Mouse (Mus musculus): ENCODE data around the gene Hspa12b. TPM values are rescaled to one million over a fixed set of nuclear protein-coding genes. Genes with fewer than 3 reads are reported as not detected.
A peak's percentile ranks its signal among the peaks of the same experiment; 100 is the strongest.

Hspa12b gene
- 22.2 and 23.7 TPM in 2 replicates for polyA plus RNA-seq (2015; fragmentation: Nextera tagmentation; extraction: Ambion mirVana)

DNA sequence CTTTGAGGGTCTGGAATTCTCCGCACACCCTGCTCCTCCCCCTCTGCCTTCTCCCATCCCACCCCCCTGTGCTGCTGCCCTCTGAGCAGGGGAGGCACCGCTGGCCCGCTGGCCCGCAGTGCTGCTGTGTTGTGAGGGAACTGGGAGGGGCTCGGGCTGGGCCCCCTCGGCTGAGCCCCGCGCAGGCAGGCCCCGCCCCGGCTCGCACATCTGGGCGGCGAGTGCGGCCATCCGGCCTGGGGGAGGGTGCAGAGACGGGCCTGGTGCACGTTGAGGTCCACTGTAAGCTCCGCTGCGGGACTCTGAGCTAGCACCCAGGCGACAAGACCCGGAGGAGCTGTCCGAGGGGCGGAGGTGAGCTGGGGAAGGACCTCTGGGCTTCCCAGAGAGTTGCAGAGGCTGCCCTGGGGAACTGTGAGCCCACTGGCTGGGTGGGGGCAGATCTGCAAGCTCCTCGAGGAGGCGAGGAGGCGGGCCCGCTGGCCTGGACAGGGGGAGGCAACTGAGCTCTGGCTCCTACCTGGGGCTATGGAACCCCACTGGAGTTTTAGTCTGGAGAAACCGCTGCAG is at the start of gene Hspa12b:
Hspa12b (plus strand) TSS at position 120 of the 570 bp plus-strand sequence.
- H3K4me2 ChIP-seq (replicated peaks; ENCODE audit: low read depth, low read length), result peak within 1 kb of the TSS; percentile 60
- H3K4me1 ChIP-seq (ENCODE audit: insufficient read depth, low read length), result peaks cover 34% of the 10 kb centered on the region
- ATAC-seq (ENCODE audit: low FRiP score, low TSS enrichment), result peak; percentile 95
- no peaks in the 10 kb centered on the region for H3K27me3 ChIP-seq (ENCODE audit: insufficient read depth, low read length)
- H3K27ac ChIP-seq (ENCODE audit: low read length), result peak within 1 kb of the TSS; percentile 48
- peak within 1 kb of the TSS; percentile 58 for H3K4me3 ChIP-seq (ENCODE audit: low read length)
- H3K36me3 ChIP-seq (ENCODE audit: insufficient read depth, low read length), result no peaks in the 10 kb centered on the region
- no peaks in the 10 kb centered on the region for H3K9me3 ChIP-seq (ENCODE audit: low read length)
- H3K9ac ChIP-seq (replicated peaks; ENCODE audit: low read length), result peak within 1 kb of the TSS; percentile 73
- WGBS, result 0% methylated on average over 27 of the region's 28 CpGs

GRCm38 (mm10) chr2:131080507-131080906 is 46.6 kb upstream of the Hspa12b start:
- H3K4me1 ChIP-seq (ENCODE audit: insufficient read depth, low read length), result no peaks in the 10 kb centered on the region
- H3K9me3 ChIP-seq (ENCODE audit: low read length), result no peaks in the 10 kb centered on the region
- no peak for ATAC-seq (ENCODE audit: low FRiP score, low TSS enrichment)
- H3K27ac ChIP-seq (ENCODE audit: low read length), result no peak overlapping the region
- no peak overlapping the region for H3K9ac ChIP-seq (replicated peaks; ENCODE audit: low read length)
- no peak overlapping the region for H3K4me2 ChIP-seq (replicated peaks; ENCODE audit: low read depth, low read length)
- WGBS, result 65% methylated on average over 5 of the region's 5 CpGs
- H3K4me3 ChIP-seq (ENCODE audit: low read length), result no peak overlapping the region
- H3K36me3 ChIP-seq (ENCODE audit: insufficient read depth, low read length), result no peaks in the 10 kb centered on the region
- H3K27me3 ChIP-seq (ENCODE audit: insufficient read depth, low read length), result no peaks in the 10 kb centered on the region

DNA sequence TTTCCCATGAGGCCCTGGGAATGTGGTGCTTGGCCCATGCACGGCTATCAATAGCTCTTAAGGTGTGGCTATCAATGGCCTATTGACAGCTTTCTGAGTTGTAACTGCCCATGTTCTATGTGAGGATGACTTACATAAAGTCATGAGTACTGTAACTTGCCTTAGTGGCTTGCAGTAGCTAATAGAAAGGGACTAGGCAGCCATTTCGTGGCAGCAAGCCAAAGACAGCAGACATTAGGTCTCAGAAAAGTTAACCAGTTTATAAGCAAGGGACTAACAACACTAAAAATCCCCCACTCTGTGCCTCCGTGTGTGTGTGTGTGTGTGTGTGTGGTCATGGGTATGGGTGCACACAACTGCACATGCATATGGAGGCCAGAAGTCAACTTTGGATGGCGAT is 42.9 kb upstream of the Hspa12b start:
- Histone ChIP-seq H3K4me3 (ENCODE audit: low read length) (no peak overlapping the region), H3K27ac (ENCODE audit: low read length) (no peak overlapping the region), H3K4me2 (replicated peaks; ENCODE audit: low read depth, low read length) (no peak overlapping the region), H3K27me3 (ENCODE audit: insufficient read depth, low read length) (no peaks in the 10 kb centered on the region), H3K4me1 (ENCODE audit: insufficient read depth, low read length) (0 out of 2 replicates have a peak, but pooled peaks cover 6% of the 10 kb centered on the region), H3K36me3 (ENCODE audit: insufficient read depth, low read length) (no peaks in the 10 kb centered on the region), H3K9me3 (ENCODE audit: low read length) (no peaks in the 10 kb centered on the region), H3K9ac (replicated peaks; ENCODE audit: low read length) (no peak overlapping the region)
- WGBS, result 85% methylated on average over 4 of the region's 4 CpGs
- ATAC-seq (ENCODE audit: low FRiP score, low TSS enrichment), result no peak

GRCm38 (mm10) chr2:131086667-131087390 is 40.3 kb upstream of the Hspa12b start, which contains the start of gene Siglec1:
Gene Siglec1 (minus strand): TSS chr2:131086765.
- WGBS, result 79% methylated on average over 11 of the region's 11 CpGs
- Histone ChIP-seq H3K4me2 (replicated peaks; ENCODE audit: low read depth, low read length) (no peak within 1 kb of the TSS), H3K9me3 (ENCODE audit: low read length) (no peaks in the 10 kb centered on the region), H3K4me3 (ENCODE audit: low read length) (no peak within 1 kb of the TSS), H3K27ac (ENCODE audit: low read length) (0 out of 2 replicates have a peak within 1 kb of the TSS, but pooled peaks have one; percentile 7), H3K9ac (replicated peaks; ENCODE audit: low read length) (no peak within 1 kb of the TSS), H3K36me3 (ENCODE audit: insufficient read depth, low read length) (no peaks in the 10 kb centered on the region), H3K27me3 (ENCODE audit: insufficient read depth, low read length) (no peaks in the 10 kb centered on the region), H3K4me1 (ENCODE audit: insufficient read depth, low read length) (0 out of 2 replicates have a peak, but pooled peaks cover 6% of the 10 kb centered on the region)
- no peak for ATAC-seq (ENCODE audit: low FRiP score, low TSS enrichment)

DNA sequence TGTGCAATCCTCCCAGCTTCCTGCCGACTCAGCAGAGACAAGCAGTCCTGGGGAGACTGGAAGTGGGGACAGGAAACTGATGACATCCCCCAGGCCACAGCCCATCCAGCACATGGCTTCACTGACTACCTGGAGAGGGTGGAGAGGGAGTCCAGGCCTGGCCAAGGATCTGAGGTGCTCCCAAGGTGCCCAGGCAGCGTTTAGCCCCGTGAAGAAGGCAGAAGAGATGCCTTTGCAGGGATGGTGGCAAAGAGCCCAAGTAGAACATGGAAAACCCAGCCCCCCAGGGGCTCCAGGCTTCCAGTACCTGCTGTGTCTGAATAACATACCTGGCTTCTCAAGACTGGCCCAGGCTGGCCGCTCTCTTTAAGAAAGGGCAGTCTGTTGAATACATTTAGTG is 38.5 kb upstream of the Hspa12b start:
- H3K36me3 ChIP-seq (ENCODE audit: insufficient read depth, low read length), result no peaks in the 10 kb centered on the region
- 0 out of 2 replicates have a peak, but pooled peaks cover 6% of the 10 kb centered on the region for H3K4me1 ChIP-seq (ENCODE audit: insufficient read depth, low read length)
- no peaks in the 10 kb centered on the region for H3K9me3 ChIP-seq (ENCODE audit: low read length)
- H3K9ac ChIP-seq (replicated peaks; ENCODE audit: low read length), result no peak overlapping the region
- no peak overlapping the region for H3K4me2 ChIP-seq (replicated peaks; ENCODE audit: low read depth, low read length)
- WGBS, result 79% methylated on average over 4 of the region's 4 CpGs
- ATAC-seq (ENCODE audit: low FRiP score, low TSS enrichment), result no peak
- no peak overlapping the region for H3K4me3 ChIP-seq (ENCODE audit: low read length)
- H3K27ac ChIP-seq (ENCODE audit: low read length), result no peak overlapping the region
- no peaks in the 10 kb centered on the region for H3K27me3 ChIP-seq (ENCODE audit: insufficient read depth, low read length)

DNA sequence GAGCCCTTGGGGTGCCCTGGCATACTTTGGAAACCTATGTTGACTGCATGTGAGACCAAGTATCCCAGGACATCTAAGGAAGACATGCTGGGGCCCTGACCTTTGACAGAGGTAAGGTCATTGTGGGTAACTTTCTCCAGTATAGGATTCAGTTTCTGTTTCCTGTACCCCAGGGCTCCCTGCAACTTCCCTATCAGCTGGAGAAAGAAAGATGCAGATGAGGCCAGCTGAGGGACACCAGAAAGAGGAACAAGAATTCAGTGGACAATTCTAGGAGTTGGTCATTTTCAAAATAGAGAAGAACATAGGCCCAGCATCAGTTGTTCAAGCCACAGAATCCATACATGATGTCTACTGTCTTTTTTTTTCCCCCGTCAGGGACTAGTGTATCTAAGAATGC is 37.4 kb upstream of the Hspa12b start:
- no peaks in the 10 kb centered on the region for H3K36me3 ChIP-seq (ENCODE audit: insufficient read depth, low read length)
- H3K4me2 ChIP-seq (replicated peaks; ENCODE audit: low read depth, low read length), result no peak overlapping the region
- H3K4me3 ChIP-seq (ENCODE audit: low read length), result no peak overlapping the region
- no peak overlapping the region for H3K9ac ChIP-seq (replicated peaks; ENCODE audit: low read length)
- ATAC-seq (ENCODE audit: low FRiP score, low TSS enrichment), result no peak
- WGBS, result 84% methylated on average over 1 of the region's 1 CpGs
- H3K27ac ChIP-seq (ENCODE audit: low read length), result no peak overlapping the region
- no peaks in the 10 kb centered on the region for H3K9me3 ChIP-seq (ENCODE audit: low read length)
- no peaks in the 10 kb centered on the region for H3K27me3 ChIP-seq (ENCODE audit: insufficient read depth, low read length)
- 0 out of 2 replicates have a peak, but pooled peaks cover 6% of the 10 kb centered on the region for H3K4me1 ChIP-seq (ENCODE audit: insufficient read depth, low read length)

DNA sequence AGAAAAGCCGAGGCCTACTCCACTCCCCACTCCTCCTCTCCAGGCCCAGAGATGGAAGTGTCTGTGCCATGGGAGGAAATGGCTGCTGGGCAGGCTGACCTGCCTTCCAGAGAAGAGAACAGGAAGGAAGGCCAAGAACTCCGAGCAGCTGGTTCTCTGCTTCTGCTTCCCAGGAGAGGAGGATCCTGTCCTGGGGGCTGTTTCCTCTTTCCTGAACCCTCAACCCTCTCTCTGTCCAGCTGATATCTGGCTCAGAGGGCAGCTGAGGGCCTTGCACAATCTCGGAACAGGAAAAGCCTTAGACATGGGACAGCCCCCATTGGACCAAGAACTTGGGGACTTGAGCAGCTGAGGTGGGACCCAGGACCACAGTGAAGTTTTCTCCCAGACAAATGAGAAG is 36.2 kb upstream of the Hspa12b start:
- Histone ChIP-seq H3K27me3 (ENCODE audit: insufficient read depth, low read length) (no peaks in the 10 kb centered on the region), H3K4me1 (ENCODE audit: insufficient read depth, low read length) (peaks cover 9% of the 10 kb centered on the region), H3K4me2 (replicated peaks; ENCODE audit: low read depth, low read length) (no peak overlapping the region), H3K27ac (ENCODE audit: low read length) (no peak overlapping the region), H3K9me3 (ENCODE audit: low read length) (no peaks in the 10 kb centered on the region), H3K36me3 (ENCODE audit: insufficient read depth, low read length) (no peaks in the 10 kb centered on the region), H3K9ac (replicated peaks; ENCODE audit: low read length) (no peak overlapping the region), H3K4me3 (ENCODE audit: low read length) (no peak overlapping the region)
- 53% methylated on average over 3 of the region's 3 CpGs for WGBS
- ATAC-seq (ENCODE audit: low FRiP score, low TSS enrichment), result no peak

GRCm38 (mm10) chr2:131093577-131093976 is 33.5 kb upstream of the Hspa12b start:
- ATAC-seq (ENCODE audit: low FRiP score, low TSS enrichment), result no peak
- 83% methylated on average over 5 of the region's 5 CpGs for WGBS
- Histone ChIP-seq H3K4me2 (replicated peaks; ENCODE audit: low read depth, low read length) (no peak overlapping the region), H3K36me3 (ENCODE audit: insufficient read depth, low read length) (no peaks in the 10 kb centered on the region), H3K27me3 (ENCODE audit: insufficient read depth, low read length) (no peaks in the 10 kb centered on the region), H3K9me3 (ENCODE audit: low read length) (no peaks in the 10 kb centered on the region), H3K4me3 (ENCODE audit: low read length) (no peak overlapping the region), H3K9ac (replicated peaks; ENCODE audit: low read length) (no peak overlapping the region), H3K4me1 (ENCODE audit: insufficient read depth, low read length) (peaks cover 21% of the 10 kb centered on the region), H3K27ac (ENCODE audit: low read length) (no peak overlapping the region)

- Histone ChIP-seq H3K27me3 (ENCODE audit: insufficient read depth, low read length) (no peaks in the 10 kb centered on the region), H3K4me2 (replicated peaks; ENCODE audit: low read depth, low read length) (no peak overlapping the region), H3K9ac (replicated peaks; ENCODE audit: low read length) (no peak overlapping the region), H3K27ac (ENCODE audit: low read length) (no peak overlapping the region), H3K36me3 (ENCODE audit: insufficient read depth, low read length) (no peaks in the 10 kb centered on the region), H3K4me1 (ENCODE audit: insufficient read depth, low read length) (peaks cover 21% of the 10 kb centered on the region), H3K9me3 (ENCODE audit: low read length) (no peaks in the 10 kb centered on the region), H3K4me3 (ENCODE audit: low read length) (no peak overlapping the region)
- 0% methylated on average over 1 of the region's 1 CpGs for WGBS
- ATAC-seq (ENCODE audit: low FRiP score, low TSS enrichment), result no peak
These were observed 32.3 kb upstream of the Hspa12b start for GRCm38 (mm10) chr2:131094823-131095222.

Measured in kidney, embryonic 16.5 days (tissue).